Mouse (Mus musculus): Measurements from ENCODE around the gene Depdc1b. TPM values are rescaled to one million over a fixed set of nuclear protein-coding genes. Genes with fewer than 3 reads are reported as not detected.

Gene Depdc1b
- polyA plus RNA-seq, 1 experiment, result 0.77 TPM

GRCm38 (mm10) chr13:108449116-108450097 is 133.3 kb downstream of the Depdc1b start, which contains the start of gene Pde4d:
Gene Pde4d, plus strand, starts transcription at chr13:108449948.
- TF ChIP-seq CTCF (IDR thresholded peaks at IDR 0.05; ENCODE audit: extremely low read depth, insufficient read depth, low read length) (no peak), POLR2A (IDR thresholded peaks at IDR 0.05; ENCODE audit: extremely low read depth, insufficient read depth, low read length) (no peak)
- H3K4me3 ChIP-seq (ENCODE audit: insufficient read depth, low read length), result peak within 1 kb of the TSS; percentile 26; the same call in 1 of the 2 replicates
- H3K27ac ChIP-seq (ENCODE audit: insufficient read depth, low read length), result no peak within 1 kb of the TSS
- H3K4me1 ChIP-seq (ENCODE audit: control insufficient read depth, insufficient read depth, low read length), result no peaks in the 10 kb centered on the region; the same call in 1 of the 2 replicates

- TF ChIP-seq CTCF (IDR thresholded peaks at IDR 0.05; ENCODE audit: extremely low read depth, insufficient read depth, low read length) (no peak), POLR2A (IDR thresholded peaks at IDR 0.05; ENCODE audit: extremely low read depth, insufficient read depth, low read length) (no peak)
- H3K27ac ChIP-seq (ENCODE audit: insufficient read depth, low read length), result no peak overlapping the region
- no peaks in the 10 kb centered on the region; the same call in 1 of the 2 replicates for H3K4me1 ChIP-seq (ENCODE audit: control insufficient read depth, insufficient read depth, low read length)
- H3K4me3 ChIP-seq (ENCODE audit: insufficient read depth, low read length), result no peak overlapping the region
Observed at GRCm38 (mm10) chr13:108451122-108451521, 135.0 kb downstream of the Depdc1b start.

DNA sequence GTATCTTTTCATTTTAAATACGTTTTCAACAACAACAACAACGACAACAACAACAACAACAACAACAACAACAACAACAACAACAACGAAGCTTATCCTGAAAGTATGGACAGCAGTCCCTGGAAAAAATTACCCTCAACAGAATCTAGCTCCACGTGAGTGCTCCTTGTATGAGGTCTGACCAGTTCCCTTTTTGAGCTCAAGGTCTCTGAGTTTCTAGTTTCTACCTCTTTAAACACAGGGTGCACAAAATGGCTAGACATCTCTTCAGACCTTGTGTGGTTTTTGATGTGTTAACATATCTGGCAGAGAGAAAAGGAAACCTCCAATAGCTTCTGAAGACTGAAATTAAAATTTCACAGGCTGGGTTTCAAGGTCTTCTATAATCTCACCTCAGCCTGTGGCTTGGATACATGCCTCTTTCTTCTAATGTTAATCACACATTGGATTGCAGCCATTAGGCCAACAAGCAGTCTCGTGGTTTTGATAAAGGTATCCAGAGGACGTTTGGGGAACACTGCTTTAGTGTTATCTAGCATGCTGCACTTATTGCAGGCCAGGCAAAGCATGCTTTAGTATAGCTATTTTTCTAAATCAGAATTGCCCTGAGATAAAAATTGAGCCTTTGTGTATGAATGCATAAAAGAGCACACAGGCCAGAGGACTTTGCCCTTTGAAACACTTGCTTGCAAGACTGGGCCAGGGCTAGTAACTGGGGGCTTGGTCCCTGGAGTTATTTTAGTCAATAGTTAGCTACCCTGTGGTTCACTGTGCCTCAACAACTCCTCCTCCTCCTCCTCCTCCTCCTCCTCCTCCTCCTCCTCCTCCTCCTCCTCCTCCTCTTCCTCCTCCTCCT is 137.2 kb downstream of the Depdc1b start:
- Histone ChIP-seq H3K4me1 (ENCODE audit: control insufficient read depth, insufficient read depth, low read length) (no peaks in the 10 kb centered on the region; the same call in 1 of the 2 replicates), H3K27ac (ENCODE audit: insufficient read depth, low read length) (no peak overlapping the region), H3K4me3 (ENCODE audit: insufficient read depth, low read length) (no peak overlapping the region)
- TF ChIP-seq CTCF (IDR thresholded peaks at IDR 0.05; ENCODE audit: extremely low read depth, insufficient read depth, low read length) (no peak), POLR2A (IDR thresholded peaks at IDR 0.05; ENCODE audit: extremely low read depth, insufficient read depth, low read length) (no peak)

Other genes with a start within 250 kb of the Depdc1b start
- gene Ndufaf2, start 157.7 kb upstream of the Depdc1b start, polyA plus RNA-seq (2012; rRNA removed), result 38.6 and 38.7 TPM in 2 replicates
- 12.7 and 13.0 TPM in 2 replicates for gene Ercc8, start 157.6 kb upstream of the Depdc1b start, polyA plus RNA-seq (2012; rRNA removed)
- gene Elovl7, start 101.9 kb upstream of the Depdc1b start, polyA plus RNA-seq (2012; rRNA removed), result 10.4 and 11.9 TPM in 2 replicates
- 31.6 and 34.7 TPM in 2 replicates for gene Pde4d, start 133.6 kb downstream of the Depdc1b start, polyA plus RNA-seq (2012; rRNA removed)